Mouse (Mus musculus) heart, postnatal 14 days (tissue): ENCODE measurements at regions not wholly inside any gene's neighbourhood (a gene's known extent, or its start where the extent isn't known, plus 50 kb on each side); places are given as distances from the start of the nearest gene placed in this dataset.

ENCODE experiments used
- DNase-seq, 2 experiments: peaks; one replicate each; pipeline ENCODE4 v3.0.0; 2021 to 2022
- intact Hi-C: fragments of 180-260 bp; cut with DNase I; formaldehyde crosslinking; loops from one replicate; pipeline ENCODE4 v1.15.1; 2025

- DNase-seq = no peak
Measured at GRCm38 (mm10) chr13:11293750-11294149, 813.0 kb downstream of the Ryr2 start.

GRCm38 (mm10) chr13:11273896-11274295, 832.8 kb downstream of the Ryr2 start:
- intact Hi-C loops = no loop called here
- no peak for DNase-seq

More at GRCm38 (mm10) chr13:11293750-11294149, 813.0 kb downstream of the Ryr2 start:
- intact Hi-C loops = no loop called here

GRCm38 (mm10) chr13:11268673-11269340, 837.9 kb downstream of the Ryr2 start:
- intact Hi-C loops = no loop called here
- DNase-seq = peak; percentile 31 to 49

- intact Hi-C loops = no loop called here
- DNase-seq = peak in 1 of 2 experiments; percentile 10
Measured at GRCm38 (mm10) chr13:11247541-11247940, 859.2 kb downstream of the Ryr2 start.

- intact Hi-C loops = no loop called here
- DNase-seq = no peak
Measured at GRCm38 (mm10) chr13:11216671-11217330, 856.2 kb upstream of the Chrm3 start.

GRCm38 (mm10) chr13:11210109-11210508, 849.5 kb upstream of the Chrm3 start:
- DNase-seq = no peak
- intact Hi-C loops = no loop called here

GRCm38 (mm10) chr13:11205216-11205786, 844.7 kb upstream of the Chrm3 start:
- intact Hi-C loops = no loop called here
- DNase-seq = no peak

GRCm38 (mm10) chr13:11201978-11202377, 841.3 kb upstream of the Chrm3 start:
- intact Hi-C loops = no loop called here
- DNase-seq = no peak

GRCm38 (mm10) chr13:11192471-11192870, 831.8 kb upstream of the Chrm3 start:
- DNase-seq = no peak
- intact Hi-C loops = no loop called here

- intact Hi-C loops = no loop called here
- DNase-seq = no peak
Measured at GRCm38 (mm10) chr13:11181191-11181590, 820.5 kb upstream of the Chrm3 start.

- no peak for DNase-seq
- intact Hi-C loops = no loop called here
Measured at GRCm38 (mm10) chr13:11180356-11180755, 819.7 kb upstream of the Chrm3 start.

- intact Hi-C loops = no loop called here
Measured at GRCm38 (mm10) chr13:11178586-11178985, 817.9 kb upstream of the Chrm3 start.

GRCm38 (mm10) chr13:11177642-11178420, 817.2 kb upstream of the Chrm3 start:
- no peak for DNase-seq
- intact Hi-C loops = no loop called here

More at GRCm38 (mm10) chr13:11178586-11178985, 817.9 kb upstream of the Chrm3 start:
- DNase-seq = no peak

GRCm38 (mm10) chr13:11167115-11167514, 806.5 kb upstream of the Chrm3 start:
- intact Hi-C loops = no loop called here
- no peak for DNase-seq

GRCm38 (mm10) chr13:11164130-11164529, 803.5 kb upstream of the Chrm3 start:
- intact Hi-C loops = no loop called here
- DNase-seq = no peak

GRCm38 (mm10) chr13:11147268-11147667, 786.6 kb upstream of the Chrm3 start:
- intact Hi-C loops = no loop called here
- no peak for DNase-seq

- DNase-seq = no peak
- intact Hi-C loops = no loop called here
Measured at GRCm38 (mm10) chr13:11107693-11108092, 747.0 kb upstream of the Chrm3 start.

GRCm38 (mm10) chr13:11106426-11106825, 745.8 kb upstream of the Chrm3 start:
- intact Hi-C loops = no loop called here
- DNase-seq = no peak

GRCm38 (mm10) chr13:11105571-11105970, 744.9 kb upstream of the Chrm3 start:
- intact Hi-C loops = no loop called here
- peak; percentile 12 to 14 for DNase-seq

GRCm38 (mm10) chr13:11099586-11099950, 738.9 kb upstream of the Chrm3 start:
- no peak for DNase-seq
- intact Hi-C loops = no loop called here
